23 mouse cellular contexts compared by ENCODE assay signal in genomic region chr15:78990093-78990463, GRCm38 (mm10). TPM values are rescaled to one million over a fixed set of nuclear protein-coding genes. Genes with fewer than 3 reads are reported as not detected.
DNase-seq lines count a peak whose midpoint lies in the region; ATAC-seq lines count a peak whose summit lies in the region.
"Had no signal": no experiment of that assay in that cellular context is flagged by ENCODE, and none has a peak within 500 bp of the region (broad histone marks: within the 10 kb centered on the region; RNA-seq: fewer than 3 reads in every experiment).

No protein-coding gene starts in this region.

- H3K27ac ChIP-seq in heart, embryonic 12.5 days (ENCODE audit: poor library complexity, severe bottlenecking), result 0 out of 2 replicates have a peak overlapping the region, but pooled peaks have one; percentile 37
- peak overlapping the region; percentile 43 for H3K27ac ChIP-seq in heart, embryonic 16.5 days (ENCODE audit: low read length)
- H3K27ac ChIP-seq in heart, embryonic 11.5 days (ENCODE audit: low read depth, low read length), result no peak overlapping the region
- H3K27ac ChIP-seq: embryonic facial prominence, embryonic 12.5 days; embryonic facial prominence, embryonic 15.5 days; hindbrain, embryonic 12.5 days; hindbrain, embryonic 15.5 days; kidney, embryonic 15.5 days had no signal

- H3K4me2 ChIP-seq in heart, embryonic 12.5 days, result no peak overlapping the region
- no peak overlapping the region for H3K4me2 ChIP-seq in heart, embryonic 16.5 days (ENCODE audit: low read depth, low read length)
- H3K4me2 ChIP-seq in heart, embryonic 11.5 days, result no peak overlapping the region
- H3K4me2 ChIP-seq: embryonic facial prominence, embryonic 12.5 days; embryonic facial prominence, embryonic 15.5 days; hindbrain, embryonic 12.5 days; hindbrain, embryonic 15.5 days; kidney, embryonic 15.5 days had no signal

- no peaks in the 10 kb centered on the region for H3K27me3 ChIP-seq in heart, embryonic 12.5 days (replicated peaks)
- no peaks in the 10 kb centered on the region for H3K27me3 ChIP-seq in heart, embryonic 16.5 days (ENCODE audit: control insufficient read depth, insufficient read depth, low read length)
- no peaks in the 10 kb centered on the region for H3K27me3 ChIP-seq in heart, embryonic 11.5 days (ENCODE audit: control insufficient read depth, insufficient read depth, low read length)
- H3K27me3 ChIP-seq: embryonic facial prominence, embryonic 12.5 days; embryonic facial prominence, embryonic 15.5 days; hindbrain, embryonic 12.5 days; hindbrain, embryonic 15.5 days; kidney, embryonic 15.5 days had no signal

- no peak overlapping the region for H3K4me3 ChIP-seq in heart, embryonic 12.5 days
- H3K4me3 ChIP-seq in heart, embryonic 16.5 days (ENCODE audit: low read length), result no peak overlapping the region
- H3K4me3 ChIP-seq in heart, embryonic 11.5 days (ENCODE audit: low read depth, low read length), result no peak overlapping the region
- H3K4me3 ChIP-seq: embryonic facial prominence, embryonic 12.5 days; embryonic facial prominence, embryonic 15.5 days; hindbrain, embryonic 12.5 days; hindbrain, embryonic 15.5 days; kidney, embryonic 15.5 days had no signal

- peak; percentile 28 for DNase-seq in adrenal gland, postnatal 14 days
- DNase-seq in adrenal gland, adult 8-10 months, result no peak
- no peak for DNase-seq in heart, postnatal 25 days (ENCODE audit: low spot score)
- DNase-seq: cerebellum, adult 11 months; forebrain, postnatal 0 days; gastrocnemius, postnatal 10 days; gastrocnemius, postnatal 36 days; heart, postnatal 14 days; kidney, adult 2 months had no signal

- ATAC-seq in heart, embryonic 12.5 days (ENCODE audit: insufficient number of reproducible peaks, low FRiP score), result no peak
- no peak for ATAC-seq in heart, embryonic 16.5 days (replicated peaks; ENCODE audit: extremely low read depth, insufficient read depth, low FRiP score)
- ATAC-seq in heart, embryonic 11.5 days (replicated peaks; ENCODE audit: insufficient number of reproducible peaks, low FRiP score, low TSS enrichment), result no peak
- ATAC-seq: CD4-positive, CD25-positive, alpha-beta regulatory T cell, adult 4 months; forebrain, embryonic 14.5 days; forebrain, postnatal 0 days; intestine, postnatal 0 days had no signal

- H3K36me3 ChIP-seq in heart, embryonic 12.5 days, result peaks cover 75% of the 10 kb centered on the region
- H3K36me3 ChIP-seq in heart, embryonic 16.5 days (ENCODE audit: control insufficient read depth, insufficient read depth), result peaks cover 44% of the 10 kb centered on the region
- H3K36me3 ChIP-seq in heart, embryonic 11.5 days (ENCODE audit: control insufficient read depth, insufficient read depth, low read length), result peaks cover 36% of the 10 kb centered on the region

- 93% methylated on average over 9 of the region's 9 CpGs for WGBS in heart, embryonic 12.5 days
- WGBS in heart, embryonic 16.5 days, result 86% methylated on average over 9 of the region's 9 CpGs
- WGBS in heart, embryonic 11.5 days (ENCODE audit: insufficient replicate concordance), result 96% methylated on average over 9 of the region's 9 CpGs

- peaks cover 55% of the 10 kb centered on the region for H3K4me1 ChIP-seq in heart, embryonic 12.5 days (replicated peaks)
- H3K4me1 ChIP-seq in heart, embryonic 16.5 days (ENCODE audit: control insufficient read depth, insufficient read depth, low read length), result peaks cover 44% of the 10 kb centered on the region
- H3K4me1 ChIP-seq in heart, embryonic 11.5 days (ENCODE audit: control insufficient read depth, insufficient read depth, low read length), result peaks cover 43% of the 10 kb centered on the region

- intact Hi-C loops in heart, postnatal 25 days (cut with DNase I), result no loop called here

- no peaks in the 10 kb centered on the region for H3K9me3 ChIP-seq in heart, embryonic 12.5 days (replicated peaks)
- no peaks in the 10 kb centered on the region for H3K9me3 ChIP-seq in heart, embryonic 16.5 days (replicated peaks; ENCODE audit: control insufficient read depth, low read length)
- H3K9me3 ChIP-seq in heart, embryonic 11.5 days (replicated peaks; ENCODE audit: control insufficient read depth, low read length), result no peaks in the 10 kb centered on the region
- H3K9me3 ChIP-seq: embryonic facial prominence, embryonic 12.5 days; embryonic facial prominence, embryonic 15.5 days; hindbrain, embryonic 12.5 days; hindbrain, embryonic 15.5 days; kidney, embryonic 15.5 days had no signal

- no peak overlapping the region for H3K9ac ChIP-seq in heart, embryonic 12.5 days
- H3K9ac ChIP-seq in heart, embryonic 16.5 days (ENCODE audit: low read length), result no peak overlapping the region
- H3K9ac ChIP-seq in heart, embryonic 11.5 days (ENCODE audit: low read depth, low read length), result no peak overlapping the region
- H3K9ac ChIP-seq: embryonic facial prominence, embryonic 12.5 days; embryonic facial prominence, embryonic 15.5 days; forebrain, postnatal 0 days; hindbrain, embryonic 12.5 days; hindbrain, embryonic 15.5 days; kidney, embryonic 15.5 days had no signal

RNA-seq across cellular contexts. Expression of gene H1f0, which starts 38.2 kb away (rescaled TPM):
- 162 and 178 TPM in 2 replicates for total RNA-seq in adrenal gland, postnatal 14 days (2021)
- total RNA-seq in adrenal gland, adult 8-10 months (2022), result 100 to 1,000 TPM; 122 to 250 (median 176) TPM
- 294 and 300 TPM in 2 replicates for polyA plus RNA-seq in heart, embryonic 12.5 days (2016; fragmentation: Nextera tagmentation; extraction: Ambion mirVana)
- 10 to 100 TPM; 95.9 to 98.4 TPM for total RNA-seq in heart, postnatal 25 days (2021)
- polyA plus RNA-seq in heart, embryonic 16.5 days (2015; fragmentation: Nextera tagmentation; extraction: Ambion mirVana), result 301 and 315 TPM in 2 replicates
- 74.6 and 178 TPM in 2 replicates for polyA plus RNA-seq in heart, embryonic 11.5 days (2014; fragmentation: Nextera tagmentation; extraction: Ambion mirVana)

RNA-seq across cellular contexts. Expression of gene Triobp, which starts 42.6 kb away (rescaled TPM):
- 82.2 and 85.0 TPM in 2 replicates for total RNA-seq in adrenal gland, postnatal 14 days (2021)
- total RNA-seq in adrenal gland, adult 8-10 months (2022), result 100 to 1,000 TPM; 121 to 175 (median 150) TPM
- 59.4 and 64.1 TPM in 2 replicates for polyA plus RNA-seq in heart, embryonic 12.5 days (2016; fragmentation: Nextera tagmentation; extraction: Ambion mirVana)
- total RNA-seq in heart, postnatal 25 days (2021), result 10 to 100 TPM; 36.0 to 39.8 TPM
- polyA plus RNA-seq in heart, embryonic 16.5 days (2015; fragmentation: Nextera tagmentation; extraction: Ambion mirVana), result 47.9 and 53.7 TPM in 2 replicates
- 49.5 and 57.8 TPM in 2 replicates for polyA plus RNA-seq in heart, embryonic 11.5 days (2014; fragmentation: Nextera tagmentation; extraction: Ambion mirVana)

RNA-seq across cellular contexts. Expression of gene Galr3, which starts 51.6 kb away (rescaled TPM):
- total RNA-seq in adrenal gland, postnatal 14 days (2021), result 0.41 and 0.78 TPM in 2 replicates
- under 1 TPM in 3 of 4 experiments, not detected in 1; 0.28 to 0.31 (median 0.30) TPM for total RNA-seq in adrenal gland, adult 8-10 months (2022)
- polyA plus RNA-seq in heart, embryonic 12.5 days (2016; fragmentation: Nextera tagmentation; extraction: Ambion mirVana), result not detected in 2 replicates
- total RNA-seq in heart, postnatal 25 days (2021), result not detected
- polyA plus RNA-seq in heart, embryonic 16.5 days (2015; fragmentation: Nextera tagmentation; extraction: Ambion mirVana), result not detected in 2 replicates
- polyA plus RNA-seq in heart, embryonic 11.5 days (2014; fragmentation: Nextera tagmentation; extraction: Ambion mirVana), result not detected in 2 replicates
- total RNA-seq: gastrocnemius, postnatal 36 days; heart, postnatal 14 days had no signal
- polyA plus RNA-seq: C2C12; CD4-positive, CD25-positive, alpha-beta regulatory T cell, adult 4 months; embryonic facial prominence, embryonic 12.5 days; forebrain, embryonic 11.5 days; forebrain, embryonic 14.5 days; heart, embryonic 14.5 days; hindbrain, embryonic 12.5 days had no signal

RNA-seq across cellular contexts. Expression of gene Nol12, which starts 55.3 kb away (rescaled TPM):
- 37.0 and 44.4 TPM in 2 replicates for total RNA-seq in adrenal gland, postnatal 14 days (2021)
- total RNA-seq in adrenal gland, adult 8-10 months (2022), result 10 to 100 TPM; 51.2 to 58.9 (median 52.1) TPM
- 37.9 and 39.9 TPM in 2 replicates for polyA plus RNA-seq in heart, embryonic 12.5 days (2016; fragmentation: Nextera tagmentation; extraction: Ambion mirVana)
- 10 to 100 TPM; 15.6 to 16.9 TPM for total RNA-seq in heart, postnatal 25 days (2021)
- 28.3 and 33.7 TPM in 2 replicates for polyA plus RNA-seq in heart, embryonic 16.5 days (2015; fragmentation: Nextera tagmentation; extraction: Ambion mirVana)
- polyA plus RNA-seq in heart, embryonic 11.5 days (2014; fragmentation: Nextera tagmentation; extraction: Ambion mirVana), result 43.6 and 51.4 TPM in 2 replicates
